Mouse (Mus musculus) C2C12 (cell line): ENCODE measurements around the gene Zbtb2.

Source experiments
- CTCF ChIP-seq: IDR thresholded peaks from one replicate; pipeline ENCODE4 v1.5.1; 2011; ENCODE audit not compliant: control insufficient read depth, insufficient read depth, insufficient read length
- FOSL1 ChIP-seq: IDR thresholded peaks from one replicate; pipeline ENCODE4 v1.8.0; 2011; ENCODE audit warnings: mild to moderate bottlenecking, low read length; ENCODE audit not compliant: poor library complexity, insufficient read depth, severe bottlenecking
- MAX ChIP-seq: IDR thresholded peaks from one replicate; pipeline ENCODE4 v1.6.1; 2011; ENCODE audit warnings: mild to moderate bottlenecking, control low read depth
- MYOD1 ChIP-seq: IDR thresholded peaks from one replicate; pipeline ENCODE4 v1.6.1; 2011; ENCODE audit warnings: low read depth; ENCODE audit not compliant: control insufficient read depth, insufficient read length
- MYOG ChIP-seq: IDR thresholded peaks from one replicate; pipeline ENCODE4 v1.6.1; 2011; ENCODE audit not compliant: control insufficient read depth, insufficient read length; ENCODE audit errors: extremely low read depth

- TF ChIP-seq CTCF = no peak
- no peak for TF ChIP-seq FOSL1
- TF ChIP-seq MYOG = no peak
- no peak for TF ChIP-seq MAX
- TF ChIP-seq MYOD1 = no peak
Observed at GRCm38 (mm10) chr10:4389461-4390112, 1.7 kb upstream of the Zbtb2 start.
